Mouse (Mus musculus): Measurements from ENCODE around the gene Trpd52l3.
"Not testable (repeated sequence)": the region's sequence is repeated elsewhere in the genome, so short reads cannot be mapped to it uniquely, and the experiment has no call there.

The Trpd52l3 gene

GRCm38 (mm10) chr19:30003621-30004020 lies at the start of gene Trpd52l3:
Gene Trpd52l3 (plus strand): TSS chr19:30003790.
- no peak for DNase-seq (ENCODE audit: low spot score)

- no peak for DNase-seq (ENCODE audit: low spot score)
These were observed 49.8 kb upstream of the Trpd52l3 start for GRCm38 (mm10) chr19:29953833-29954232.

- DNase-seq (ENCODE audit: low spot score), result no peak
These were observed 48.1 kb upstream of the Trpd52l3 start for GRCm38 (mm10) chr19:29955454-29955853.

GRCm38 (mm10) chr19:29960906-29961305 lies 42.7 kb upstream of the Trpd52l3 start:
- DNase-seq (ENCODE audit: low spot score), result no peak

- no peak for DNase-seq (ENCODE audit: low spot score)
These were observed 41.7 kb upstream of the Trpd52l3 start for GRCm38 (mm10) chr19:29961842-29962241.

- DNase-seq (ENCODE audit: low spot score), result no peak
These were observed 39.9 kb upstream of the Trpd52l3 start for GRCm38 (mm10) chr19:29963598-29964092.

GRCm38 (mm10) chr19:29967960-29968359 lies 35.6 kb upstream of the Trpd52l3 start:
- DNase-seq (ENCODE audit: low spot score), result no peak

- no peak for DNase-seq (ENCODE audit: low spot score)
These were observed 30.2 kb upstream of the Trpd52l3 start for GRCm38 (mm10) chr19:29973396-29973795.

- DNase-seq (ENCODE audit: low spot score), result peak; percentile 70
These were observed 24.7 kb upstream of the Trpd52l3 start for GRCm38 (mm10) chr19:29978847-29979246.

- no peak for DNase-seq (ENCODE audit: low spot score)
These were observed 24.0 kb upstream of the Trpd52l3 start for GRCm38 (mm10) chr19:29979452-29980089.

GRCm38 (mm10) chr19:29984208-29985005 lies 19.2 kb upstream of the Trpd52l3 start:
- peak; percentile 18 for DNase-seq (ENCODE audit: low spot score)

GRCm38 (mm10) chr19:29986464-29987091 lies 17.0 kb upstream of the Trpd52l3 start:
- DNase-seq (ENCODE audit: low spot score), result no peak

- no peak for DNase-seq (ENCODE audit: low spot score)
These were observed 2.9 kb upstream of the Trpd52l3 start for GRCm38 (mm10) chr19:30000406-30001365.

- no peak for DNase-seq (ENCODE audit: low spot score)
These were observed 2.0 kb upstream of the Trpd52l3 start for GRCm38 (mm10) chr19:30001550-30001949.

- DNase-seq (ENCODE audit: low spot score), result no peak
These were observed 2.8 kb downstream of the Trpd52l3 start for GRCm38 (mm10) chr19:30006371-30006770.

- no peak for DNase-seq (ENCODE audit: low spot score)
These were observed 7.1 kb downstream of the Trpd52l3 start for GRCm38 (mm10) chr19:30010520-30011296.

- no peak for DNase-seq (ENCODE audit: low spot score)
These were observed 10.7 kb downstream of the Trpd52l3 start for GRCm38 (mm10) chr19:30014331-30014730.

GRCm38 (mm10) chr19:30016156-30016555 lies 12.6 kb downstream of the Trpd52l3 start:
- no peak for DNase-seq (ENCODE audit: low spot score)

- not testable (repeated sequence) for DNase-seq (ENCODE audit: low spot score)
These were observed 19.8 kb downstream of the Trpd52l3 start for GRCm38 (mm10) chr19:30023419-30023818.

GRCm38 (mm10) chr19:30029002-30029710 lies 25.6 kb downstream of the Trpd52l3 start:
- peak; percentile 55 for DNase-seq (ENCODE audit: low spot score)

Data from embryo, embryonic 10.5 days (tissue).